Comparison of ENCODE assay signal across 19 mouse cellular contexts in the genomic region with DNA sequence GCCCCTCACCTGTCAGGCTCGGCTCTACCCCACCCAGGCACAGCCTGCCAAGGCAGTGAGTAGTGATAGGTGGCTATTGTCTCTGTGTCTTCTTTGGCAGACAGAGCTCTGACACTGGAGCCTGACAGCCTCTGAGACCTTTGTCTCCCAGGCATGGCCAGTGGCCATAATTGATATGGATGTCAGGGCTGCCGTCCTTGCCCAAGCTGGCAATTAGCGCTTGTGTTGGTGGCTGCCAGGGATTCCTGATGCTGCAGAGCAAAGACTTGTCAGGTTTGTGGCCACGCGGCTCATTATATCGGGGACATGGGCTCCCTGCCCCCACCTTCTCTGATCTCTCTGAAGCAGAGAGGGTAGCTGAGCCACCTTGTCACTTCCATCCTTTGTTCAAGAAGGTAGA.
DNase-seq lines count a peak whose midpoint lies in the region; ATAC-seq and TF ChIP-seq lines count a peak whose summit lies in the region.
"Had no signal": no experiment of that assay in that cellular context is flagged by ENCODE, and none has a peak within 500 bp of the region (broad histone marks: within the 10 kb centered on the region; RNA-seq: fewer than 3 reads in every experiment).

No protein-coding gene starts in this region.

- DNase-seq in cerebellum, postnatal 10 days = peak; percentile 52 to 55
- peak; percentile 46 for DNase-seq in hindbrain, postnatal 0 days (ENCODE audit: low spot score)
- DNase-seq in hindbrain, embryonic 11.5 days (ENCODE audit: low spot score) = no peak
- DNase-seq in midbrain, embryonic 14.5 days = peak; percentile 46
- no peak for DNase-seq in spleen, adult 12 weeks (ENCODE audit: low spot score)
- no peak for DNase-seq in lung, postnatal 4 days
- DNase-seq: cerebellum, adult 18-20 months; gastrocnemius, postnatal 14 days; kidney, adult 8-10 months had no signal

- peaks cover 10% of the 10 kb centered on the region for H3K4me1 ChIP-seq in hindbrain, postnatal 0 days (ENCODE audit: insufficient read depth, low read length)
- peaks cover 16% of the 10 kb centered on the region for H3K4me1 ChIP-seq in hindbrain, embryonic 11.5 days (replicated peaks; ENCODE audit: control insufficient read depth, insufficient read depth, low read length)
- H3K4me1 ChIP-seq in heart, embryonic 12.5 days (replicated peaks) = peaks cover 35% of the 10 kb centered on the region
- peaks cover 33% of the 10 kb centered on the region for H3K4me1 ChIP-seq in midbrain, embryonic 14.5 days (ENCODE audit: control insufficient read depth, insufficient read depth, low read length)

- 29% methylated on average over 6 of the region's 6 CpGs for WGBS in hindbrain, postnatal 0 days
- WGBS in hindbrain, embryonic 11.5 days = 50% methylated on average over 6 of the region's 6 CpGs
- 79% methylated on average over 6 of the region's 6 CpGs for WGBS in heart, embryonic 12.5 days
- 39% methylated on average over 6 of the region's 6 CpGs for WGBS in midbrain, embryonic 14.5 days

- no peak overlapping the region for H3K4me2 ChIP-seq in hindbrain, postnatal 0 days (ENCODE audit: low read depth, low read length)
- no peak overlapping the region for H3K4me2 ChIP-seq in hindbrain, embryonic 11.5 days (replicated peaks; ENCODE audit: low read depth, low read length)
- no peak overlapping the region for H3K4me2 ChIP-seq in heart, embryonic 12.5 days
- H3K4me2 ChIP-seq in midbrain, embryonic 14.5 days (ENCODE audit: low read length) = no peak overlapping the region
- H3K4me2 ChIP-seq: heart, embryonic 15.5 days; neural tube, embryonic 15.5 days had no signal

- no peaks in the 10 kb centered on the region for H3K9me3 ChIP-seq in hindbrain, postnatal 0 days (ENCODE audit: low read length)
- H3K9me3 ChIP-seq in hindbrain, embryonic 11.5 days (ENCODE audit: control insufficient read depth, low read length) = no peaks in the 10 kb centered on the region
- H3K9me3 ChIP-seq in heart, embryonic 12.5 days (replicated peaks) = no peaks in the 10 kb centered on the region
- no peaks in the 10 kb centered on the region for H3K9me3 ChIP-seq in midbrain, embryonic 14.5 days (ENCODE audit: control insufficient read depth, low read length)
- H3K9me3 ChIP-seq: heart, embryonic 15.5 days; megakaryocyte, embryonic 14.5 days; neural tube, embryonic 15.5 days had no signal

- ATAC-seq in cerebellum, adult (ENCODE audit: insufficient number of reproducible peaks, low FRiP score, low TSS enrichment) = no peak
- ATAC-seq in hindbrain, postnatal 0 days = 0 out of 2 replicates have a peak, but pooled peaks have one; percentile 31
- ATAC-seq in hindbrain, embryonic 11.5 days (ENCODE audit: low FRiP score) = no peak
- ATAC-seq in heart, embryonic 12.5 days (ENCODE audit: insufficient number of reproducible peaks, low FRiP score) = 0 out of 2 replicates have a peak, but pooled peaks have one; percentile 20
- ATAC-seq in midbrain, embryonic 14.5 days (ENCODE audit: low FRiP score, low TSS enrichment) = no peak
- ATAC-seq: inflammation-experienced regulatory T-cells, adult 6 months; lung, postnatal 0 days had no signal

- H3K9ac ChIP-seq in hindbrain, postnatal 0 days (replicated peaks; ENCODE audit: low read length) = no peak overlapping the region
- no peak overlapping the region; the same call in 1 of the 2 replicates for H3K9ac ChIP-seq in hindbrain, embryonic 11.5 days (ENCODE audit: low read depth, low read length)
- H3K9ac ChIP-seq in heart, embryonic 12.5 days = no peak overlapping the region
- no peak overlapping the region for H3K9ac ChIP-seq in midbrain, embryonic 14.5 days (replicated peaks; ENCODE audit: low read length)
- H3K9ac ChIP-seq: heart, embryonic 15.5 days; liver, embryonic 14.5 days; neural tube, embryonic 15.5 days had no signal

- no peak overlapping the region for H3K27ac ChIP-seq in hindbrain, postnatal 0 days
- no peak overlapping the region; the same call in 1 of the 2 replicates for H3K27ac ChIP-seq in hindbrain, embryonic 11.5 days (ENCODE audit: low read depth, low read length)
- no peak overlapping the region for H3K27ac ChIP-seq in heart, embryonic 12.5 days (ENCODE audit: poor library complexity, severe bottlenecking)
- H3K27ac ChIP-seq in midbrain, embryonic 14.5 days (replicated peaks; ENCODE audit: low read depth, low read length) = peak overlapping the region; percentile 10; the same call in 1 of the 2 replicates
- H3K27ac ChIP-seq: heart, embryonic 15.5 days; liver, embryonic 14.5 days; neural tube, embryonic 15.5 days had no signal

- H3K36me3 ChIP-seq in hindbrain, postnatal 0 days (ENCODE audit: insufficient read depth, low read length) = no peaks in the 10 kb centered on the region
- no peaks in the 10 kb centered on the region for H3K36me3 ChIP-seq in hindbrain, embryonic 11.5 days (ENCODE audit: control insufficient read depth, insufficient read depth, low read length)
- no peaks in the 10 kb centered on the region for H3K36me3 ChIP-seq in heart, embryonic 12.5 days
- no peaks in the 10 kb centered on the region for H3K36me3 ChIP-seq in midbrain, embryonic 14.5 days (ENCODE audit: control insufficient read depth, insufficient read depth, low read length)
- H3K36me3 ChIP-seq: heart, embryonic 15.5 days; neural tube, embryonic 15.5 days had no signal

- no peak for TF ChIP-seq CTCF in hindbrain, postnatal 0 days (IDR thresholded peaks at IDR 0.05; ENCODE audit: low read depth)

- H3K4me3 ChIP-seq in hindbrain, postnatal 0 days (ENCODE audit: low read length) = no peak overlapping the region
- H3K4me3 ChIP-seq in hindbrain, embryonic 11.5 days (ENCODE audit: low read depth, low read length) = no peak overlapping the region
- H3K4me3 ChIP-seq in heart, embryonic 12.5 days = no peak overlapping the region
- no peak overlapping the region for H3K4me3 ChIP-seq in midbrain, embryonic 14.5 days (replicated peaks; ENCODE audit: low read depth, low read length)
- H3K4me3 ChIP-seq: erythroblast, embryonic 14.5 days; heart, embryonic 15.5 days; megakaryocyte, embryonic 14.5 days; myocyte; neural tube, embryonic 15.5 days had no signal

- no peaks in the 10 kb centered on the region for H3K27me3 ChIP-seq in hindbrain, postnatal 0 days (ENCODE audit: insufficient read depth, low read length)
- H3K27me3 ChIP-seq in hindbrain, embryonic 11.5 days (ENCODE audit: control insufficient read depth, insufficient read depth, low read length) = peaks cover 2% of the 10 kb centered on the region
- no peaks in the 10 kb centered on the region for H3K27me3 ChIP-seq in heart, embryonic 12.5 days (replicated peaks)
- H3K27me3 ChIP-seq in midbrain, embryonic 14.5 days (ENCODE audit: control insufficient read depth, insufficient read depth, low read length) = no peaks in the 10 kb centered on the region
- H3K27me3 ChIP-seq: heart, embryonic 15.5 days; neural tube, embryonic 15.5 days had no signal

Comparison
In these comparisons a context has a peak if more than half of its experiments do, and no peak if none do; other contexts are left out.
1. DNase-seq: peak in cerebellum, postnatal 10 days (2 of 2), hindbrain, postnatal 0 days (single experiment) and midbrain, embryonic 14.5 days (single experiment); none in hindbrain, embryonic 11.5 days (single experiment), spleen, adult 12 weeks (single experiment) and lung, postnatal 4 days (0 of 2).
2. ATAC-seq: peak in hindbrain, postnatal 0 days (single experiment) and heart, embryonic 12.5 days (single experiment); none in cerebellum, adult (single experiment), hindbrain, embryonic 11.5 days (single experiment) and midbrain, embryonic 14.5 days (single experiment).